Mouse (Mus musculus): ENCODE results near the gene Med12l.

DNA sequence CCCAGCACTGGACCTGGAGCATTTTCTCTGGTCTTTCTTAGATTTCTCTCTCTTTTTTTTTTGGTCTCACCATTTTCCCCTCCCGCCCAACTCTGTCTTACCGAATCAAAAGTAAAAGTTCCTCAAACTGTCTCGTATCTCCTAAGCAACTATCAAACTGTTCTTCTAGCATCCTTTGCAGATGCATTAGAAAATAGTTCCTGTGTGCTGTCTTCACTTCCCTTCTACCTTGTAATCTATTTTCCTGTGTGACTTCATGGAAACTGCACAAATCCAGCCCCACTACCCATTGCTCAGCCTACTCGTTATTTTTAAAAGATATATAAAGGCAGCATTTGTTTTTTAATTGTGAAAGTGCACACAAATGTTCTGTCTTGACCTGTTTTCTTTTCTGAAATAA lies 126.3 kb downstream of the Med12l start:
- no peak for TF ChIP-seq CTCF (IDR thresholded peaks at IDR 0.05; ENCODE audit: low read depth, low read length)
- no peak for TF ChIP-seq GATA2 (IDR thresholded peaks at IDR 0.05; ENCODE audit: borderline replicate concordance, low read depth, low read length)
